Mouse (Mus musculus) limb, embryonic 11.5 days (tissue): Measurements from ENCODE around the gene Pcdh9. TPM values are rescaled to one million over a fixed set of nuclear protein-coding genes. Genes with fewer than 3 reads are reported as not detected.

Experiments
- ATAC-seq: fragments of 200-750 bp; cut with Nextera tagmentation; 2 replicates; pipeline ENCODE4 v1.8.0; 2017; ENCODE audit warnings: low read depth; ENCODE audit not compliant: insufficient number of reproducible peaks, low FRiP score, low TSS enrichment
- DNase-seq: peaks from one replicate; pipeline ENCODE4 v3.0.0-alpha.2; 2015; ENCODE audit warnings: low spot score
- H3K27ac ChIP-seq: fragments of 300-500 bp; sonication (generic); replicated peaks from 2 replicates; pipeline ENCODE4 v1.5.1; 2014; ENCODE audit warnings: low read depth, mild to moderate bottlenecking, low read length
- H3K27me3 ChIP-seq: fragments of 300-500 bp; sonication (generic); 2 replicates; pipeline ENCODE4 v1.6.1; 2014; ENCODE audit warnings: mild to moderate bottlenecking, low read length, mixed read lengths; ENCODE audit not compliant: control insufficient read depth, insufficient read depth
- H3K36me3 ChIP-seq: fragments of 300-500 bp; sonication (generic); 2 replicates; pipeline ENCODE4 v1.6.1; 2014; ENCODE audit warnings: mild to moderate bottlenecking, low read length, moderate library complexity, mixed read lengths; ENCODE audit not compliant: control insufficient read depth, insufficient read depth
- H3K4me1 ChIP-seq: fragments of 300-500 bp; sonication (generic); 2 replicates; pipeline ENCODE4 v1.6.1; 2014; ENCODE audit warnings: low read length, mixed read lengths; ENCODE audit not compliant: control insufficient read depth, insufficient read depth
- H3K4me2 ChIP-seq: fragments of 300-500 bp; sonication (generic); 2 replicates; pipeline ENCODE4 v1.6.1; 2014; ENCODE audit warnings: low read depth, mild to moderate bottlenecking, moderate library complexity; ENCODE audit not compliant: severe bottlenecking
- H3K4me3 ChIP-seq: fragments of 300-500 bp; sonication (generic); 2 replicates; pipeline ENCODE4 v1.5.1; 2014; ENCODE audit warnings: low read depth, low read length
- H3K9ac ChIP-seq: fragments of 300-500 bp; sonication (generic); 2 replicates; pipeline ENCODE4 v1.6.1; 2014; ENCODE audit warnings: mild to moderate bottlenecking, low read length
- H3K9me3 ChIP-seq: fragments of 300-500 bp; sonication (generic); 2 replicates; pipeline ENCODE4 v1.6.1; 2016; ENCODE audit warnings: low read length; ENCODE audit not compliant: control insufficient read depth
- WGBS: fragments of 180-500 bp; shearing (Covaris S2); extraction: QIAGEN DNeasy Blood & Tissue Kit; methylation state at CpG from one replicate; pipeline ENCODE4 v1.1.7; 2014; 5-methylcytosine and 5-hydroxymethylcytosine counted together
- polyA plus RNA-seq: library from polyadenylated mRNA; unstranded; fragments of >200 nt; fragmentation: Nextera tagmentation; extraction: Ambion mirVana; gene quantifications from 2 replicates; pipeline ENCODE4 v1.2.1, GENCODE M21; 2014

The Pcdh9 gene
- polyA plus RNA-seq, 1 experiment from 2014 or later = 17.2 TPM

DNA sequence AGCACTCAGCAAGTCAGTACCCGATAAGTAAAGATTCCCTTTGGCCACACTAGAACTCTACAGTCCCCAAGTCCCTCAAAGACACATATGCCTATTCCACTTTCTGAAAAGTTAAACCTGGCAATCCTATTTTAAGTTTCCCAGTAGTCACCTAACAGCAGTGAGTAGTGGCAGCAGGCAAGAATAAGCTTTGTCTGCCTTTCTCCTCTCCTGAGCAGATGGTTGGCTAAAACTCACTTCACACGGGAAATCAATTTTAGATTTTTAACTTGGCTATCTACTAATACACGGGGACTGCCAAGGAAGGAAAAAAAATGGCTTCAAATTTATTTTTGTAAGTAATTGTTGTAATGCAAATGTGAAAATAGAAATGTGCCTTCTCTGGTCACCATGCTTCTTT lies 763.5 kb downstream of the Pcdh9 start:
- Histone ChIP-seq H3K36me3 (no peaks in the 10 kb centered on the region), H3K4me3 (no peak overlapping the region), H3K4me2 (no peak overlapping the region), H3K27ac (no peak overlapping the region), H3K9me3 (no peaks in the 10 kb centered on the region), H3K9ac (no peak overlapping the region), H3K27me3 (no peaks in the 10 kb centered on the region), H3K4me1 (no peaks in the 10 kb centered on the region)
- DNase-seq (no peak), ATAC-seq (no peak)
- 92% methylated on average over 3 of the region's 3 CpGs for WGBS

GRCm38 (mm10) chr14:93102755-93103154 lies 787.7 kb downstream of the Pcdh9 start:
- Histone ChIP-seq H3K4me2 (no peak overlapping the region), H3K9me3 (no peaks in the 10 kb centered on the region), H3K4me3 (no peak overlapping the region), H3K27me3 (no peaks in the 10 kb centered on the region), H3K4me1 (no peaks in the 10 kb centered on the region), H3K36me3 (no peaks in the 10 kb centered on the region), H3K27ac (no peak overlapping the region), H3K9ac (no peak overlapping the region)
- WGBS = 61% methylated on average over 2 of the region's 2 CpGs
- ATAC-seq (no peak), DNase-seq (no peak)

- DNase-seq = no peak
- H3K27me3 ChIP-seq = no peaks in the 10 kb centered on the region
- 49% methylated on average over 2 of the region's 2 CpGs for WGBS
- H3K9me3 ChIP-seq = no peaks in the 10 kb centered on the region
- ATAC-seq = no peak
- no peaks in the 10 kb centered on the region for H3K36me3 ChIP-seq
- no peak overlapping the region for H3K27ac ChIP-seq
- no peak overlapping the region for H3K4me2 ChIP-seq
- no peak overlapping the region for H3K4me3 ChIP-seq
- H3K9ac ChIP-seq = no peak overlapping the region
- H3K4me1 ChIP-seq = no peaks in the 10 kb centered on the region
Measured at GRCm38 (mm10) chr14:93095081-93095480, 795.4 kb downstream of the Pcdh9 start.

DNA sequence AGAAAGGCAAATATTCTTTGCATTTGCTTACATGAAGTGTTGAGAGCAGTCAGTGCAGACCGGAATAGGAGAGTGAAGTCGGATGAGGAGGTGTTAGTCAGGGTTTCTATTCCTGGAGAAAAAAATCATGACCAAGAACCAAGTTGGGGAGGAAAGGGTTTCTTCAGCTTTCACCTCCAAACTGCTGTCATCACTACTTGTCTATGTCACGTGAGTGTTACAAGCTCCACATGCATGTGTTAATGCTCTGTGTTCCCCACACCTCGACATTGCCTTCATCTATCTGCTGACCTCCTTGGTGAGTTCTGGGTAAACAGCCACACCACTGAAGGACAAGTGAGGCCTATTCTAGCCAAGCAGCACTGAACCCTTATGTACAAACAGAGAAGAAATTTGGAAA lies 797.7 kb downstream of the Pcdh9 start:
- Histone ChIP-seq H3K4me3 (no peak overlapping the region), H3K27me3 (no peaks in the 10 kb centered on the region), H3K9ac (no peak overlapping the region), H3K4me2 (no peak overlapping the region), H3K4me1 (no peaks in the 10 kb centered on the region), H3K9me3 (no peaks in the 10 kb centered on the region), H3K36me3 (no peaks in the 10 kb centered on the region), H3K27ac (no peak overlapping the region)
- ATAC-seq (no peak), DNase-seq (no peak)
- WGBS = 70% methylated on average over 4 of the region's 4 CpGs

DNA sequence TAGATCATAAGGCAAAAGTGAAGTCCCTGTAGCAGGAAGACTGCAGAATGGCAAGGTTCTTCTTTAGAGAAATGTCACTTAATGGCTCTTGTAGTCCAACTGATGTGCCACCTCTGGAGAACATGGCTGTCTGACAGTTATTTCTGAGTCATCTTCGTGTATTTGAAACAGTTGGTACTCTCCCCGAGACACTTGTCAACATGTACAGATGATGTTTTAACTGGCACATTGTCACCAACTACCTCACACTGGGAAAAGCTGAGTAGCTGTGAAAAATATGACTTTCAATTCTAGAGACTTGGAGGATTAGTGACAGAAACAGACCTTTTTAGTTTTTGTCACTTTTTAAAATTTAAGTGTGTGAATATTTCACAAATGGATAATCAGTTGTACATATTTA lies 804.8 kb downstream of the Pcdh9 start:
- Histone ChIP-seq H3K9me3 (no peaks in the 10 kb centered on the region), H3K9ac (no peak overlapping the region), H3K36me3 (no peaks in the 10 kb centered on the region), H3K4me3 (no peak overlapping the region), H3K27me3 (no peaks in the 10 kb centered on the region), H3K4me1 (no peaks in the 10 kb centered on the region), H3K27ac (no peak overlapping the region), H3K4me2 (no peak overlapping the region)
- no peak for DNase-seq
- ATAC-seq = no peak
- 75% methylated on average over 2 of the region's 2 CpGs for WGBS

GRCm38 (mm10) chr14:93083140-93083539 lies 807.3 kb downstream of the Pcdh9 start:
- Histone ChIP-seq H3K4me1 (no peaks in the 10 kb centered on the region), H3K4me2 (no peak overlapping the region), H3K27me3 (no peaks in the 10 kb centered on the region), H3K36me3 (no peaks in the 10 kb centered on the region), H3K9ac (no peak overlapping the region), H3K27ac (no peak overlapping the region), H3K4me3 (no peak overlapping the region), H3K9me3 (no peaks in the 10 kb centered on the region)
- DNase-seq = no peak
- 46% methylated on average over 2 of the region's 2 CpGs for WGBS
- no peak for ATAC-seq

DNA sequence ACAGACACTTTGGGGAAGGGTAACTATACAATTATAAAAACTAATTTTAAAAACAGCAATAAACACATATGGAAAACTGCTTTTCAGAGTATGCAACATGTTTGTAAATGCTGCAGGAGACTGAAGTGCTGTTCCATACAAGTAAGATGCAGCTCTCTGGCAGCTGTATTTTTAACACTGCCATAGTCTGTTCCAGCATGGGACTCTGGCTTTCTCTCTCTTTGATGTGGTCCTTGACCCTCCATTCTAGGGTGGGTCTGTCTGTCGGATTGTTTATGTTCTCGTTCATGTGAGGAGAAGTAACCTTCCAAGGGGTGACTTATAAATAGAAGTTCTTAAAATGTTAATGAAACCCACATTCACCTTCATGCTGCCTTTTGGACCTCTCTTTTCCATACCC lies 809.6 kb downstream of the Pcdh9 start:
- no peak overlapping the region for H3K4me2 ChIP-seq
- WGBS = 7% methylated on average over 2 of the region's 2 CpGs
- H3K27me3 ChIP-seq = no peaks in the 10 kb centered on the region
- DNase-seq (no peak), ATAC-seq (peak; percentile 68; the same call in 1 of the 2 replicates)
- no peak overlapping the region for H3K4me3 ChIP-seq
- no peaks in the 10 kb centered on the region for H3K36me3 ChIP-seq
- no peaks in the 10 kb centered on the region for H3K9me3 ChIP-seq
- H3K27ac ChIP-seq = no peak overlapping the region
- no peaks in the 10 kb centered on the region for H3K4me1 ChIP-seq
- H3K9ac ChIP-seq = no peak overlapping the region

DNA sequence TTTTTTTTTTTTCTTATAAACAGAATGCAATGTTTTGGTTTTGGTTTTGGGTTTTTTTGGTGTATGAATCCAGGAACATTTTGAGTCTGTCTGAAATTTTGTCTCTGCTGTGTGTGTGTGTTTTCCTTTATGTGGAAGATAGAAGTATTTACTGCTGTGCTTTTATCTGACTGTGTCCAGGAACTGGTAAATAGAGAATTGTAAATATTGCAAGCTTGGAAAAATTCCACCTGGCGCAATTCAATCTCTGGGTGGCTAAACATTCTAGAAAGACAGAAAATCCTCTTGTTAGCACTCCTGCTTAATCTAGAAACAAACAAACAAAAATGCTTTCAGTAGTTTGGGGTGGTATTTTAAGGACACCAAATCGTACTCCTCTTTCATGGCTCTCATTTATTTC lies 814.7 kb downstream of the Pcdh9 start:
- no peak overlapping the region for H3K4me3 ChIP-seq
- H3K36me3 ChIP-seq = no peaks in the 10 kb centered on the region
- WGBS = 83% methylated on average over 2 of the region's 2 CpGs
- no peak overlapping the region for H3K4me2 ChIP-seq
- ATAC-seq = no peak
- H3K4me1 ChIP-seq = no peaks in the 10 kb centered on the region
- no peak overlapping the region for H3K9ac ChIP-seq
- no peaks in the 10 kb centered on the region for H3K27me3 ChIP-seq
- no peak for DNase-seq
- no peaks in the 10 kb centered on the region for H3K9me3 ChIP-seq
- H3K27ac ChIP-seq = no peak overlapping the region

DNA sequence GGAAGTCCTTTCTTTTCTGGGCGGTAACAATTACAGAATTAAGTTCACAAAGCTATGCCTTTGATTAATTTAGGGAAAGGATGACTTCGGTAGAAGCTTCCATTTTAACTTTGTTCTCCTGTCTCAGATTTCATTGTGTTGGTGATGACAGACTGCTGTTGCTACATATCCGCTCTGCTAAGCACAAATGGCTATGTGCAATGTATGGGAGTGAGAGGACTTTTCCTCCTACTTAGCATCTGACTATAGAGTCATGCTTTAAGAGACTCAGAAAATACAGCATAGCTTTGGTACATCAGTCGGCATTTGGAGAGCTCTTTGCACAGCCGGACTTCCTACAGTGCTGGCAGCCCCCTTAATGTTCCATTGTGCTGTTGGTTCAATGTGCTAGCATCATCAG lies 818.1 kb downstream of the Pcdh9 start:
- H3K27me3 ChIP-seq = no peaks in the 10 kb centered on the region
- 91% methylated on average over 5 of the region's 5 CpGs for WGBS
- H3K36me3 ChIP-seq = no peaks in the 10 kb centered on the region
- no peaks in the 10 kb centered on the region for H3K9me3 ChIP-seq
- no peak overlapping the region for H3K9ac ChIP-seq
- ATAC-seq (no peak), DNase-seq (no peak)
- H3K27ac ChIP-seq = no peak overlapping the region
- H3K4me1 ChIP-seq = no peaks in the 10 kb centered on the region
- no peak overlapping the region for H3K4me2 ChIP-seq
- H3K4me3 ChIP-seq = no peak overlapping the region
